Mouse (Mus musculus): Measurements from ENCODE around the gene Gpr35.

- TF ChIP-seq CTCF (IDR thresholded peaks at IDR 0.05; ENCODE audit: low read depth, low read length) = no peak
- TF ChIP-seq POLR2A (IDR thresholded peaks at IDR 0.05; ENCODE audit: borderline replicate concordance, low read depth, low read length) = no peak
Measured at GRCm38 (mm10) chr1:92982931-92983605, 32.4 kb downstream of the Gpr35 start.

Measured in bone marrow macrophage, adult 2 months (primary cell).